Mouse (Mus musculus) G1E (cell line): Measurements from ENCODE around the gene Cfap65.

Experiments
- CTCF ChIP-seq: IDR thresholded peaks from 2 replicates; pipeline ENCODE4 v1.5.1; 2012; ENCODE audit warnings: low read depth, low read length, inconsistent platforms, mixed read lengths
- GATA1 ChIP-seq: IDR thresholded peaks from 2 replicates; pipeline ENCODE4 v1.6.1; 2012; ENCODE audit warnings: borderline replicate concordance, low read length, inconsistent platforms, mixed read lengths
- GATA2 ChIP-seq: IDR thresholded peaks from 2 replicates; pipeline ENCODE4 v1.6.1; 2012; ENCODE audit warnings: low read depth, low read length, inconsistent platforms, borderline replicate concordance
- POLR2AphosphoS5 ChIP-seq: IDR thresholded peaks from 2 replicates; pipeline ENCODE4 v1.6.1; 2012; ENCODE audit warnings: low read depth, low read length, inconsistent platforms; ENCODE audit not compliant: insufficient replicate concordance
- TAL1 ChIP-seq: conservative IDR thresholded peaks from 2 replicates; pipeline ENCODE4 v1.6.1; 2012; ENCODE audit warnings: low read depth, low read length, inconsistent platforms, mixed read lengths

DNA sequence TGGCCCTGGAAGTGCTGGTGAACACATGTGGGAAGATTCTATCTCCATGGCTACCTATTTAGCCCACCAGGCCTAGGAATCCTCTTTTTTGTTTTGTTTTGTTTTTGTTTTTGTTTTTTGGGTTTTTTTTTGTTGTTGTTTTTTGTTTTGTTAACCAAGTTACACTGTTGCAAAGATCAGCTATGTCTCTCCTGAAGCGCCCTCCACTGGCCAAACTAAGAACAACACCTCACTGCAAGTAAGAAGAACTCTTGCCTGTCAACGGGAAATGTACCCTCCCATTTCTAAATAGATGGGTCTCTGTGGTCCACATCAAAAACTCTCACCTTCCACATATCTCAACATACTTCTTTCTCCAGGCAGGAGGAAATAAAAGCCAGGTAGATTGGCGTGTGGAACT lies 33.7 kb downstream of the Cfap65 start:
- TF ChIP-seq CTCF (peak; percentile 48), GATA1 (no peak), POLR2AphosphoS5 (no peak), GATA2 (no peak), TAL1 (no peak)
